Mouse (Mus musculus) ovary, postnatal 14 days (tissue): ENCODE data around the gene Chodl.

Source experiments
- DNase-seq: peaks from one replicate; pipeline ENCODE4 v3.0.0; 2022; ENCODE audit warnings: low spot score

Chodl gene

DNA sequence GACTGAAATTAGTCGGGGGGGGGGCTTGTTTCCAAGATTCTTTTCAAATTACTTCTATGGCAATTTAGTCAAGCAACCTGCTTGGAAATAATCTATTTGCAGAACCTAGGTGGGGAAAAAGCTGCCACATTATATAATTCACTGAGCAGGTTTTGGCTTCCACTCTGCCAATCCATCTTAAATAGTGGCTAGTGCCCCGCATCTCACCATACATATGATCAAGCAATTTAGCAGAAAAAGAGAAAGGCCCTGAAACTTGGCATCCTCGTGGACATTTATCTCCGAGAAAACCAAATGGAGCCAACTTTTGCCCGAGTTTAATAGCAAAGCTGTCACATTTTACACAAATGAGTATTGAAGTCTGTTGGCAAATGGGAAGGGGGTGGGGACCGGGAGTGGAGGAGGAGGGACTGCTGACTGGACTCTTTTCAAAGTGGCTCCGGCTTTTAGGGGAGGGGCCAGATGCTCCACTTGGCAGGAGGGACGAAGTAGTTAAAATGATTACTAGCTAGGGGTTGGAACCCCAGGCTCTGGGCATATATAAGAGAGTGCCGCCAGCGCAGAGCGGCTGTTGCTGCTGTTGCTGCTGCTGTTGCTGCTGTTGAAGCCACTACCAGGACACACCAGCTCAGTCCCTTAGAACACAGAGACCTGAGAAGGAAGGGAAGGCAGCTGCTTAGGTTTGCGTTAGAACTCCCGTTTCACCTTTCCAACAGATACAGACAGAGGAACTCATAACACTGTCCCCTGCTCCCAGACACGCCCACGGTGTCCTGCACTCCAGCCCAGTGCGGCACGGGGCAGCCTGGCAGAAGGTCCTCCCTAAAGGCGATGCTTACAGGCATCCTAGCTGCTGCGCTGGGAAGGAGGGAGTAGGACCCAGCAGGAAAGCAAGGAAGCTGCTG, at the start of gene Chodl:
Chodl (plus strand) TSS at position 567 of the 905 bp plus-strand sequence.
- DNase-seq = no peak

DNA sequence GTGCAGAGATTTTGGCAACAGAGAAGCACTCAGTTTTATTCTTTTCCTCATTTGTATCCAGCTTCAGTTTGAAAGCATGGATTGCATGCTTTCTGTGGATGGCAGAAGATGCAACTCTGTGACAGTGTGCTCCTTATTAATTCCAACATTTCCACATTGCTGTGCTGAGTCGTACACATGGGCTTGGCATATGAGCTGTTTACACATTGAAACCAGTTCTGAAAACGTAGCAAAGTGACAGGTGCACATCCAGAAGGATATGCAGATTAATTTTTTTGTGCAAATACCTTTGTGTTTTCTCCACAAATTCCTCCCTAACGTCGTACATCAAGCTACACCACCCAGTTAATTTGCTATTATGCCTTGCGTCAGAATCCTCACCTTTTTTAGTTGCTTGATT, 8.1 kb upstream of the Chodl start:
- DNase-seq = no peak

DNA sequence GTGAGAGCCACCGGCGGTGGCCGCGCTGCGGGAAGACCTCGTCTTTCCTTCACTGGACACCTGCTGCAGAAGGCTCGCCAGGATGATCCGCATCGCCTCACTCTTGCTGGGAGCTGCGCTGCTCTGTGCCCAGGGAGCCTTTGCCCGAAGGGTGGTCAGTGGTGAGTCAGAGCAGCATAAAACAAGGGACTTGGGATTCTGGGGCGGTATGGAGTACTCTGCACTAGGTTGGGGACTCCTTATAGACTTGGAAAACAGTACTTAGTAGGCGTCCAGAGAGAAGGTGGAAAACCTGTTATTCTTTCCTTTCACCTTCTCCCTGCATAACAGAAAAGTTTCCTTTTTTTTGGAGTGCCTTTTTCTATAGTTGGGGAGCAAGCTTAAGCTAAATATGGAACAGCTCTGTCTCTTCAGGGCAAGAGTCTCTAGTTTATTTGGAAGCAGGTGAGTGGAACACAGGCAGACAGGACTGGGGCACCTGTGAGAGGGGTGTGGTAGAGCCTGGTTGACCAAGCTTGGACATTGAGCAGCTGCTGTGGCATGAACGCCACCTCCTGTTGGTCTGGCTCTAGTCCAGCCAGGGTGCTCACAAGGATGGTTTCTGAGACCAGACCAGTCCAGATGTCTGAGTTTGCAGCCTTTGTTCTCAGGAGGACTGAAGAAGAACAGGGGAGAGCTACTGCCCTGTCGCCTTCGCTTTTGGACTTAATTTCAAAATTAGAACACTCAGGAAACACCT, 708 bp downstream of the Chodl start:
- no peak for DNase-seq

DNA sequence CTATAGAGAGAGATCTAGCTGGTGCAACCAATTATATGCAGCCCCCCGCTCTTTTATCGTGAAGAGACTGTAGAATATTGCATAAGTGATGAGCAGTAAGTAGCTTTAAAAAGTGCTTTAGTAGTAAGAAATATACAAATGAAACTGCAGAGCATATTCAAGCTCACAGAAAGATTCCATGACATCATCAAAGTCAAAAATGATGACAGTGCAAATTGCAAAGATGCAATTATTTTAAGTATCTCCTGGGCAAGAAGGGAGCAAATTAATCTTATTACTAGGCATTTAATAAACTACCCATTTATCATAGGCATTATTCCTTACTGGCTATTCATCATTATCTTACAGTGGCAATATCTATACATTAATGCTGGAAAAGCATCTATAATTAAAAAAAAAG, 3.5 kb downstream of the Chodl start:
- no peak for DNase-seq

DNA sequence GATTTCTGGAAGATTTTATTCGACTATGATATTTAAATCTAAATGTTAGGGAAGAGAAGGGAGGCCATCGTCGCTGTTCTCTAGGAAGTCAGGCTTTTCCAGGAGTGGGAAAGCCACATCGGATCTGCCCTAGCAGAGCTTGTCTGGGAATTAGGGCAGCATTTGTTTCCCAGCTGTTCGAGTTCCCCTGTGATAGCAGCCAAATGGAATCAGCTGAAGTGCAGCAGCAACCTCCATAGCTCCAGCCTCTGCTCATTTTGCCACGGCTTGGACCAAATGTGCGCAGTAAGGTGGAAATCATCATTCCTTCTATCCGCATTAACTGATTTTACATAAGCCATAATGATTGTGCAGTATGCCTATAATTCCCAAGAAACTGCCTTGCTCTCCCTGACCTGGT, 7.0 kb downstream of the Chodl start:
- no peak for DNase-seq

DNA sequence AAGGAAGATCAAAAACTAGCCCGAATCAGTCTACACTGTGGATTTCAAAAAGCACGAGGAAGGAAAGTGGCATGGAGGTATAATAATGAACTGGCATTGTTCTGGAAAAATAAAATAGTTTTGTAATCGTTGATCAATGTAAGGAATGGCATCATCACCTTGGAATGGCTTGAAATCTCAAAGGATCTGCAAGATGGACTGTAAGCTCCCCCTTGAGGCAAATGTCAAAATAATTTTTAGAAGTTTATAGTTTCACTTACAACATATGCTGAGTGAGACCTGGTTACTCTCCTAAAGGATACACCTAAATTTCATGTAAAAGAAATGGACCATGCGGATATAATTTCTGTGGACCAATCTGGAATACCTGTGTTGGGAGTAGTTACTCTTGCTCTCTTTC, 19.6 kb downstream of the Chodl start:
- DNase-seq = no peak

DNA sequence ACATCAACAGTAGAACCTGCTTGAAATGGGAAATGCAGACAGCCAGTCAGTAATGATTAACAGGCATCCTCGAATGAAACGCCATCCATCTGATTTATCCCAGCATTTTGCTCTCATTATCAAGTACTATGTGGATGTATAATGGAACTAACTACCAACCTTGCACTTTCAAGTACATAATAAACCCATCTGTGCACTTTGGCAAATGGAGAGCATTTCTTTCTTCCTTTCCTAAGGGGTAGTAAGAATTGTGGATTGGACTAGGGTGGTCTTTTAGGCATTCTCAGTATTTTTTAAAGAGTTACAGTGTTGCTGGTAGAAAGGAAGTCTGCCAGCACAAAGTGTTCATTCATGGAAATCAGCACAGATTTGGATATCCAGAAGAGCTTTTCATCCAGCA, 26.7 kb downstream of the Chodl start:
- DNase-seq = no peak

DNA sequence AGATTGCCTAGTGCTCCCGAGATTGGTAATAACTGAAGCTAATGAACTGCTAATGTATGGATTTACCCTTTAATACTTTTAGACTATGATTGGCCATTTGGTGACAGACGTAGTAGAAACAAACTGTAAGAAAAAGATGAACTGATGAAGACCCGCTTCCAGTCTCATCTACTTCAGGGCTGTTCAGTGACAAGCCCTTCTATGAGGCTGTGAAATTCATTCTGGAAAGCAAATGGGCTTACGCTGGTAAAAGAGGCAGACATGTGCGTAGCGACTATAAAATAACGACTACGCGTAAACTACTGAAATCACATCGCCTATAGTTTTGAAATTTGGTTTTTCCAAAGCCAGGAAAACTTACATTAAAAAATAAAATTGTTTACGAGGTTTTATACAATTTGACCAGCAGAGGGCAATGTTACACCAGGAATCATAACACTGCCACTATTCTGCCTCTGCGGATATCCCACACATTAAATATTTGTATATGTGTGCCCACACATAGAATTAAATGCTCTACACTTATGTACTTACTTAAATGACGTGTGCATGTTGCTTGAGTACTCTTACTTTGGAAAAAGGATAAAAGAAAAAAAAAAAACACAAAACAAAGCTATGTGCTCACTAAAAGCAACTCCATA, 38.5 kb downstream of the Chodl start:
- DNase-seq = peak; percentile 6

DNA sequence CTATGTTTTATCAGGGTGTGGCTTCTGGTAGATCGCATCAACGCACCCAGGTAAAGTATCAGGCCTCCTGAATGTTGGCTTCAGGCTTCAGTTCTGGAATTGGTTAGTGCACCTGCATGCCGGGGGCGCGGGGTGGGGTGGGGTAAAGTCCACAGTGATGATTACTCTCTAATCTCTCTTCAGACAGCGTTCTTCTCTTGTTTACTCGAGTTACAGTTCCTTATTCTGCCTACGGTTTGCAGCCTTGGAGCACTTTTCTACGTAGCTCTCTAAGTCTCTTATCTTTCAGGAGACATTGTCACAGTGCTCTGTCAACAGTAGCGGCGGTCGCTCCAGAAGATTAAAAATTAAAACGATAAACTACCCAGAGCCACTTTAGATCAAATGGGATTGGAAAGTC, 43.4 kb downstream of the Chodl start:
- DNase-seq = no peak

DNA sequence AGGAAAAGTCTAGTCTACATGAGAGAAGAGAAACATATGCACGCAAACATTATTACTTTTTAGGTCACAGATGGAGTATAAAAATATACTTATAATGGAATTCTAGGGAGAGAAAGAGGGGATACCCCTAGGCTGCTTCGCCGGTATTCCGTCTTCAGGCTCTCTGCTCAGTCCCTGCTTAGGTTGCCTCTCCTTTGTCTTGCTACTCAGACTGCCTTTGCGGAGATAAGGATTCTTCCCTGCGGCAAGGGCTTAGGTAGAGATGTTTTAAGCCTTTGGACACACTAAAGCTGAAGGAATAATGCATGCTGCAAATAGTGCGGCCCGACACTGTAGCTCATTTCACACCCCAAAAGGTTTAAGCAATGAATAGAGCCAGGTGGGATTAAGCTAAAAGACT, 45.6 kb downstream of the Chodl start:
- no peak for DNase-seq
